Mouse (Mus musculus): ENCODE measurements around the gene Tpk1.

Tpk1 gene

GRCm38 (mm10) chr6:43353446-43353845 lies 312.6 kb downstream of the Tpk1 start:
- DNase-seq (ENCODE audit: low spot score): no peak

GRCm38 (mm10) chr6:43349083-43349482 lies 317.0 kb downstream of the Tpk1 start:
- no peak for DNase-seq (ENCODE audit: low spot score)

DNA sequence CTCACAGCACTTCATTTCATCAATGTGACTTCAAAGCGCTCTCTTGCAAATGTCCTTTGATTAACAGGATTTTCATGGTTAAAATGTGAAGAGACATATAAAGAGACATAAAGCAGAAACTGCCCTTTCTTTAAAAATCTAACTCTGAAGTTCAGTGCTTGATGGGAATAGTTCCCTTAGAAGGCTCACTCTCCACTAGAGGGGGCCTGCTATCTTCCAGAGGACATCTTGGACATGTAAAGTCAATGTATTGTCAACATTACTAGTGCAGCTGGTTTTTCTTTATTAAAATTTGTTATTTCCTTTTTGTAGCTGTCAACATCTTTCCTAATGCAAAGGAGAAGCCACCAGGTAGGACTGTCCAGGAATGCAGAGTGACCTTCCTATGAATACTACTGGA lies 318.4 kb downstream of the Tpk1 start:
- DNase-seq (ENCODE audit: low spot score): no peak

- DNase-seq (ENCODE audit: low spot score): no peak
Measured at GRCm38 (mm10) chr6:43343006-43343405, 323.1 kb downstream of the Tpk1 start.

DNA sequence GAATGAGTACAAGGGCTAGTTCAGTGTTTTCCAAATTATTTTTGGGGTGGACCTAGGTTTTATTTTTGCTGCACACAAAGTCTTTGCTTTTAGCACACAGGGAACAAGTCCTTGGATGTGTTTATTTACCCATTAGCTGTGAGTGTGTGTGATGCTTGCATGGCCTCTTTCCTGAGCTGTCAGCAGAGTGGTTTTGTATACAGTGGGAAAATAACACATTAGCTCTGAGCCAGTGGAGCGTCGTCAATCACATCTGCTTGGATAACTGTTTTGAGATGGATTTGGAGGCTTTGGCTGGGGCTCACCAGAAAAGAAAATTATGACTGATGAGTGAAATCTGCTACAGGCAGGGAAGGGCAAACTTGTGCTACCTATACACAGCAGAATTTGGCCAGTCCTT lies 323.7 kb downstream of the Tpk1 start:
- no peak for DNase-seq (ENCODE audit: low spot score)

DNA sequence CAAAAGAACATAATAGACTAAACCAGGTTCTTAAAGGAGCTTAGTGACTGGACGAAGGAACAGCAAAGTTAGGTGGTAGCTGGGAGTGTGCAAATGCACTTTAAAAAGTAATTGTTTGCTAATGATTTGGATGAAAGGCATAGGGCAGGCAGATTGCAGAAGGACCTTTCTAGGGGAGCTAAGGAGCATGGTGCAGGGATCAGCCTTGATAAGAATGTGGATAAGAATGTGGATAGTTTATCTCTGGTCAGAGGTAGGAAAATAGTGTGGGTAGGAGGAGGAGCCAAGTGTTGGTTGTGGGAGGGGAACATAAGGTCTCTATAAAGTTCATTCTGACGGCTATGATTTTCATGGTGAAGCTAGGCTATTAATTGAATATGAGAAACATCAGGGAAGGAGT lies 327.3 kb downstream of the Tpk1 start:
- DNase-seq (ENCODE audit: low spot score): no peak

- peak; percentile 15 for DNase-seq (ENCODE audit: low spot score)
Measured at GRCm38 (mm10) chr6:43337491-43337961, 328.6 kb downstream of the Tpk1 start.

- no peak for DNase-seq (ENCODE audit: low spot score)
Measured at GRCm38 (mm10) chr6:43335619-43336234, 330.4 kb downstream of the Tpk1 start.

DNA sequence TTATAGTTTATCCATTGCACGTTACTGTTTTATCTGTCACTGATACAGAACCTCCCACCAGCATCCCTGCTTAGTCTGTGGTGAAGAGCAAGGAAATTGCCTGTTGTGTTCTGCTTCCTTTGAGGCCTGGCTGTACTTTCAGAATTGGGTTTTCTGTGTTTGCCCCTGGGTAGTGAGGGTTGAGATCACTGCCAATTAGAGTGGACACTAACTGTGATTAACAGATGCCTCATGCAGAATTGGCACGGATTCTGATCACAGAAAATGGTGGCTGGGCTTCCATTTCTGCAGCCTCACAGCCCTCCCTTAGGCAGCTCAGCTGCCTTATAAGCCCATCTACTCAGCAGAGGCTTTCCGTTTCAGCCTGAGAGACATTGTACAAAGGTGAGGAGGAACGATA lies 332.6 kb downstream of the Tpk1 start:
- no peak for DNase-seq (ENCODE audit: low spot score)

- no peak for DNase-seq (ENCODE audit: low spot score)
Measured at GRCm38 (mm10) chr6:43312961-43313656, 353.0 kb downstream of the Tpk1 start.

GRCm38 (mm10) chr6:43312546-43312945 lies 353.5 kb downstream of the Tpk1 start:
- no peak for DNase-seq (ENCODE audit: low spot score)

- DNase-seq (ENCODE audit: low spot score): no peak
Measured at GRCm38 (mm10) chr6:43310071-43310470, 356.0 kb downstream of the Tpk1 start.

DNA sequence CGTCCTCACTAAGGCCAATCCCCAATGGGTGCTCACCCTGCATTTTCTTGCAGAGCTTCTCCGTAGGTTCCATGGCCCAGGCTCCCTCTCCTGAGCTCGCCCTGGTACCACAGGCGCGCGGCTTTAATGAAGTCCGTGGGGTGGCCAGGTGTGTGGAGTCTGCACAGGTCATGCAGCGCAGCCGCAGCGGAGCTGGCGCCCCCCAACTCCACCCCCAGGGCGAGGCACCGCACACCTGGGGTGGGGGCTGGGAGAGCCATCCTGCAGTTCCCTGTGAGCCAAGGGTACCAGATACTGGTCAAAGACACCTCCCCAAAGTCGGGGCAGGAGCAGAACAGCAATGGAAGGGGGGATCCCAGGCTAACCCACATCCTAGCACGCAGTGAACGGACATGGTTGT lies 356.6 kb downstream of the Tpk1 start, which contains the start of gene Nobox:
Gene Nobox (minus strand): TSS at position 101 of the 400 bp plus-strand sequence.
- DNase-seq (ENCODE audit: low spot score): no peak

DNA sequence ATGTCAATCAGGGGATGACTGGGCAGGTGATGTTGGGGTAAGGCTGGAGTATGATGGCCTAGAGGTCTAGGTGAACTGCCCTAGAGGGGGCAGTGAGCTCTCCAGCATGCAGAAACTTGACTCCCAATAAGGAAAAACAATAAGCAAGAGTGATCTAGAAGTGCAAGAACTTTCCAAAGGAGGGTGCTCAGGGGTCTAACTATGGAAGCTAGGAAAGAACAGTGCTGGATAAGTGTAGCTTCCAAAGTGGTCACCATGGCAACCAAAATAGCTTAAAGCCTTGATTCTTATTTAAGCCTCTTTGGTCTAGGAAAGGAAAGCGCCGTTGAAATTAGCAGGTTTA lies 368.6 kb downstream of the Tpk1 start:
- no peak for DNase-seq (ENCODE audit: low spot score)

GRCm38 (mm10) chr6:43296798-43297507 lies 369.1 kb downstream of the Tpk1 start:
- DNase-seq (ENCODE audit: low spot score): no peak

GRCm38 (mm10) chr6:43295908-43296307 lies 370.2 kb downstream of the Tpk1 start:
- DNase-seq (ENCODE audit: low spot score): no peak

Data from ovary, postnatal 36 days (tissue).